Mouse (Mus musculus) liver, embryonic 14.5 days (tissue): ENCODE measurements at regions not wholly inside any gene's neighbourhood (a gene's known extent, or its start where the extent isn't known, plus 50 kb on each side); places are given as distances from the start of the nearest gene placed in this dataset.

Source experiments
- CTCF ChIP-seq: IDR thresholded peaks from 2 replicates; pipeline ENCODE4 v1.5.1; 2016; ENCODE audit warnings: antibody characterized with exemption, low read depth, control low read depth
- EP300 ChIP-seq: IDR thresholded peaks from 2 replicates; pipeline ENCODE4 v1.6.1; 2016; ENCODE audit warnings: antibody characterized with exemption, low read depth

GRCm38 (mm10) chr6:117627461-117627860, 213.5 kb upstream of the Zfp637 start:
- TF ChIP-seq EP300 (no peak), CTCF (no peak)
